In genomic region chr6:33440508-33440907, GRCm38 (mm10) we compare ENCODE assay signal across 26 mouse cellular contexts.
DNase-seq lines count a peak whose midpoint lies in the region; ATAC-seq and TF ChIP-seq lines count a peak whose summit lies in the region.
"Had no signal": no experiment of that assay in that cellular context is flagged by ENCODE, and none has a peak within 500 bp of the region (broad histone marks: within the 10 kb centered on the region; RNA-seq: fewer than 3 reads in every experiment).

No protein-coding gene starts in this region.

- no peaks in the 10 kb centered on the region for H3K27me3 ChIP-seq in lung, embryonic 14.5 days (ENCODE audit: insufficient read depth, low read length)
- no peaks in the 10 kb centered on the region for H3K27me3 ChIP-seq in lung, postnatal 0 days (replicated peaks; ENCODE audit: insufficient read depth, low read length)
- H3K27me3 ChIP-seq in intestine, embryonic 14.5 days (replicated peaks; ENCODE audit: control insufficient read depth, insufficient read depth, low read length): no peaks in the 10 kb centered on the region
- H3K27me3 ChIP-seq in intestine, embryonic 16.5 days (replicated peaks; ENCODE audit: control insufficient read depth, insufficient read depth, low read length): no peaks in the 10 kb centered on the region
- H3K27me3 ChIP-seq: CH12.LX; embryonic facial prominence, embryonic 12.5 days; forebrain, embryonic 13.5 days; forebrain, embryonic 15.5 days; Patski had no signal

- H3K9me3 ChIP-seq in lung, embryonic 14.5 days (ENCODE audit: low read depth, low read length): no peaks in the 10 kb centered on the region
- no peaks in the 10 kb centered on the region; the same call in 1 of the 2 replicates for H3K9me3 ChIP-seq in lung, postnatal 0 days (ENCODE audit: low read length)
- no peaks in the 10 kb centered on the region for H3K9me3 ChIP-seq in intestine, embryonic 14.5 days (ENCODE audit: control insufficient read depth, low read length)
- H3K9me3 ChIP-seq in intestine, embryonic 16.5 days (ENCODE audit: control insufficient read depth, low read length): no peaks in the 10 kb centered on the region
- H3K9me3 ChIP-seq: embryonic facial prominence, embryonic 10.5 days; embryonic facial prominence, embryonic 12.5 days; forebrain, embryonic 13.5 days; forebrain, embryonic 15.5 days; G1E had no signal

- H3K36me3 ChIP-seq in lung, embryonic 14.5 days (ENCODE audit: insufficient read depth): peaks cover 3% of the 10 kb centered on the region; the same call in 1 of the 2 replicates
- H3K36me3 ChIP-seq in lung, postnatal 0 days (ENCODE audit: insufficient read depth, low read length): no peaks in the 10 kb centered on the region
- no peaks in the 10 kb centered on the region for H3K36me3 ChIP-seq in intestine, embryonic 14.5 days (ENCODE audit: control insufficient read depth, insufficient read depth, low read length)
- H3K36me3 ChIP-seq in intestine, embryonic 16.5 days (ENCODE audit: control insufficient read depth, insufficient read depth, low read length): no peaks in the 10 kb centered on the region
- H3K36me3 ChIP-seq: forebrain, embryonic 15.5 days had no signal

- DNase-seq in lung, embryonic 14.5 days: peak; percentile 37
- DNase-seq in lung, postnatal 0 days (ENCODE audit: low spot score): no peak
- no peak for DNase-seq in intestine, embryonic 14.5 days (ENCODE audit: low spot score)
- peak; percentile 32 for DNase-seq in large intestine, adult 2 months (ENCODE audit: low read depth, low spot score)
- DNase-seq in thymus, postnatal 14 days: no peak
- no peak for DNase-seq in cerebellum, postnatal 4 days (ENCODE audit: low spot score in 2 of 2)
- DNase-seq: adrenal gland, adult 8-10 months; adrenal gland, postnatal 14 days; adrenal gland, postnatal 36 days; B cell, adult 2 months; cerebellum, adult 11 months; cerebellum, adult 18-20 months; cerebellum, adult 8-10 months; cerebellum, adult 9-11 months; cerebellum, postnatal 14 days; cerebellum, postnatal 36 days had no signal

- H3K4me3 ChIP-seq in lung, embryonic 14.5 days (ENCODE audit: low read depth, low read length): no peak overlapping the region
- H3K4me3 ChIP-seq in lung, postnatal 0 days (ENCODE audit: low read depth, low read length): no peak overlapping the region
- no peak overlapping the region for H3K4me3 ChIP-seq in intestine, embryonic 14.5 days (ENCODE audit: low read depth, low read length)
- no peak overlapping the region for H3K4me3 ChIP-seq in intestine, embryonic 16.5 days (ENCODE audit: low read length)
- H3K4me3 ChIP-seq: embryonic facial prominence, embryonic 10.5 days; embryonic facial prominence, embryonic 12.5 days; forebrain, embryonic 13.5 days; forebrain, embryonic 15.5 days had no signal

- H3K4me2 ChIP-seq in lung, embryonic 14.5 days: no peak overlapping the region
- no peak overlapping the region for H3K4me2 ChIP-seq in lung, postnatal 0 days (replicated peaks; ENCODE audit: low read depth, low read length)
- no peak overlapping the region for H3K4me2 ChIP-seq in intestine, embryonic 14.5 days (ENCODE audit: low read length)
- H3K4me2 ChIP-seq in intestine, embryonic 16.5 days (ENCODE audit: low read depth, low read length): no peak overlapping the region
- H3K4me2 ChIP-seq: embryonic facial prominence, embryonic 12.5 days; forebrain, embryonic 13.5 days; forebrain, embryonic 15.5 days had no signal

- WGBS in lung, embryonic 14.5 days: 46% methylated on average over 1 of the region's 1 CpGs
- 56% methylated on average over 1 of the region's 1 CpGs for WGBS in lung, postnatal 0 days
- WGBS in intestine, embryonic 14.5 days: 81% methylated on average over 1 of the region's 1 CpGs
- 54% methylated on average over 1 of the region's 1 CpGs for WGBS in intestine, embryonic 16.5 days
- 50% methylated on average over 1 of the region's 1 CpGs for WGBS in large intestine, adult 2 months

- no peak for TF ChIP-seq EP300 in lung, postnatal 0 days (IDR thresholded peaks at IDR 0.05)

- no peak for ATAC-seq in lung, embryonic 14.5 days (ENCODE audit: insufficient read depth)
- no peak for ATAC-seq in lung, postnatal 0 days
- ATAC-seq in intestine, embryonic 14.5 days (replicated peaks; ENCODE audit: low FRiP score, low TSS enrichment, low read depth): peak; percentile 88
- peak; percentile 91 for ATAC-seq in intestine, embryonic 16.5 days
- ATAC-seq: activated CD4-positive, CD25-positive, alpha-beta regulatory T cell, adult 4 months; CD4-positive, CD25-positive, alpha-beta regulatory T cell, adult 4 months; forebrain, embryonic 13.5 days; forebrain, embryonic 15.5 days; Patski had no signal

- no peak overlapping the region for H3K9ac ChIP-seq in lung, embryonic 14.5 days
- H3K9ac ChIP-seq in lung, postnatal 0 days (replicated peaks; ENCODE audit: low read depth): no peak overlapping the region
- H3K9ac ChIP-seq in intestine, embryonic 14.5 days (ENCODE audit: low read length): no peak overlapping the region
- H3K9ac ChIP-seq in intestine, embryonic 16.5 days (ENCODE audit: low read depth, low read length): no peak overlapping the region
- H3K9ac ChIP-seq: embryonic facial prominence, embryonic 12.5 days; forebrain, embryonic 13.5 days; forebrain, embryonic 15.5 days had no signal

- H3K4me1 ChIP-seq in lung, embryonic 14.5 days (ENCODE audit: insufficient read depth): no peaks in the 10 kb centered on the region
- H3K4me1 ChIP-seq in lung, postnatal 0 days (ENCODE audit: insufficient read depth, low read depth, low read length): no peaks in the 10 kb centered on the region
- H3K4me1 ChIP-seq in intestine, embryonic 14.5 days (replicated peaks; ENCODE audit: control insufficient read depth, insufficient read depth, low read length): no peaks in the 10 kb centered on the region; the same call in 1 of the 2 replicates
- no peaks in the 10 kb centered on the region for H3K4me1 ChIP-seq in intestine, embryonic 16.5 days (ENCODE audit: control insufficient read depth, insufficient read depth, low read length)
- H3K4me1 ChIP-seq: embryonic facial prominence, embryonic 10.5 days; embryonic facial prominence, embryonic 12.5 days; forebrain, embryonic 13.5 days; forebrain, embryonic 15.5 days had no signal

- no peak overlapping the region for H3K27ac ChIP-seq in lung, embryonic 14.5 days (ENCODE audit: low read depth)
- no peak overlapping the region for H3K27ac ChIP-seq in lung, postnatal 0 days (ENCODE audit: low read length)
- no peak overlapping the region for H3K27ac ChIP-seq in intestine, embryonic 14.5 days (ENCODE audit: low read depth)
- no peak overlapping the region for H3K27ac ChIP-seq in intestine, embryonic 16.5 days (ENCODE audit: low read length)
- H3K27ac ChIP-seq: embryonic facial prominence, embryonic 10.5 days; embryonic facial prominence, embryonic 12.5 days; forebrain, embryonic 13.5 days; forebrain, embryonic 15.5 days had no signal

- no peak for TF ChIP-seq CTCF in lung, embryonic 14.5 days (IDR thresholded peaks at IDR 0.05; ENCODE audit: low read depth)
- TF ChIP-seq CTCF in lung, postnatal 0 days (IDR thresholded peaks at IDR 0.05): no peak

Comparison
In these comparisons a context has a peak if more than half of its experiments do, and no peak if none do; other contexts are left out.
1. DNase-seq: peak in lung, embryonic 14.5 days (single experiment) and large intestine, adult 2 months (single experiment); none in lung, postnatal 0 days (single experiment), intestine, embryonic 14.5 days (single experiment), thymus, postnatal 14 days (single experiment) and cerebellum, postnatal 4 days (0 of 2).
2. ATAC-seq: peak in intestine, embryonic 14.5 days (single experiment) and intestine, embryonic 16.5 days (single experiment); none in lung, embryonic 14.5 days (single experiment) and lung, postnatal 0 days (single experiment).